Mouse (Mus musculus): ENCODE measurements at regions not wholly inside any gene's neighbourhood (a gene's known extent, or its start where the extent isn't known, plus 50 kb on each side); places are given as distances from the start of the nearest gene placed in this dataset.

- no peak for DNase-seq
Observed at GRCm38 (mm10) chr16:53480664-53481063, 1026.8 kb upstream of the Alcam start.

- no peak for DNase-seq
Observed at GRCm38 (mm10) chr16:53439511-53439910, 985.6 kb upstream of the Alcam start.

GRCm38 (mm10) chr16:53418416-53418815, 964.5 kb upstream of the Alcam start:
- no peak for DNase-seq

GRCm38 (mm10) chr16:53385176-53385575, 931.3 kb upstream of the Alcam start:
- no peak for DNase-seq

GRCm38 (mm10) chr16:53342153-53342552, 888.3 kb upstream of the Alcam start:
- DNase-seq, result no peak

GRCm38 (mm10) chr16:53326353-53326752, 872.5 kb upstream of the Alcam start:
- no peak for DNase-seq

GRCm38 (mm10) chr16:53292081-53292480, 838.2 kb upstream of the Alcam start:
- DNase-seq, result no peak

GRCm38 (mm10) chr16:53282014-53282413, 828.1 kb upstream of the Alcam start:
- no peak for DNase-seq

- peak; percentile 24 for DNase-seq
Observed at GRCm38 (mm10) chr16:53266116-53266515, 812.2 kb upstream of the Alcam start.

- no peak for DNase-seq
Observed at GRCm38 (mm10) chr16:53245365-53245764, 791.5 kb upstream of the Alcam start.

- no peak for DNase-seq
Observed at GRCm38 (mm10) chr16:53242126-53242537, 788.3 kb upstream of the Alcam start.

- no peak for DNase-seq
Observed at GRCm38 (mm10) chr16:53218886-53219285, 765.0 kb upstream of the Alcam start.

- no peak for DNase-seq
Observed at GRCm38 (mm10) chr16:53201449-53201848, 747.6 kb upstream of the Alcam start.

- DNase-seq, result no peak
Observed at GRCm38 (mm10) chr16:53186444-53186843, 732.6 kb upstream of the Alcam start.

- DNase-seq, result no peak
Observed at GRCm38 (mm10) chr16:53156352-53156751, 702.5 kb upstream of the Alcam start.

GRCm38 (mm10) chr16:53130677-53131076, 676.8 kb upstream of the Alcam start:
- DNase-seq, result no peak

- no peak for DNase-seq
Observed at GRCm38 (mm10) chr16:53108726-53109125, 654.9 kb upstream of the Alcam start.

- DNase-seq, result no peak
Observed at GRCm38 (mm10) chr16:53095396-53095929, 641.6 kb upstream of the Alcam start.

- DNase-seq, result no peak
Observed at GRCm38 (mm10) chr16:53073856-53074568, 620.1 kb upstream of the Alcam start.

GRCm38 (mm10) chr16:53071887-53072682, 618.2 kb upstream of the Alcam start:
- DNase-seq, result no peak

GRCm38 (mm10) chr16:53064151-53064550, 610.3 kb upstream of the Alcam start:
- DNase-seq, result no peak

- DNase-seq, result no peak
Observed at GRCm38 (mm10) chr16:53063061-53063460, 609.2 kb upstream of the Alcam start.

GRCm38 (mm10) chr16:53026056-53026455, 572.2 kb upstream of the Alcam start:
- no peak for DNase-seq

GRCm38 (mm10) chr16:53011847-53012246, 558.0 kb upstream of the Alcam start:
- DNase-seq, result no peak

All from cerebellum, adult 8-10 months (tissue).